Mouse (Mus musculus) adrenal gland, adult 8-10 months (tissue): Measurements from ENCODE around the gene Hspb7. TPM values are rescaled to one million over a fixed set of nuclear protein-coding genes. Genes with fewer than 3 reads are reported as not detected.

Experiments
- total RNA-seq, 4 experiments: library from RNA; stranded (reverse); gene quantifications; 2 replicates each; pipeline ENCODE4 v1.2.4; 2022

Hspb7 gene
- total RNA-seq, 4 experiments from 2014 or later, result 0.38 to 0.97 (median 0.57) TPM

Other genes with a start within 250 kb of the Hspb7 start
- gene Rsg1, start 206.8 kb upstream of the Hspb7 start, total RNA-seq, result 1 to 10 TPM; 1.6 to 2.6 (median 2.2) TPM
- gene Arhgef19, start 181.3 kb upstream of the Hspb7 start, total RNA-seq, result 100 to 1,000 TPM in 1 of 4 experiments, 10 to 100 TPM in 3; 43.5 to 113 (median 60.0) TPM
- gene Epha2, start 119.5 kb upstream of the Hspb7 start, total RNA-seq, result 10 to 100 TPM; 11.4 to 21.1 (median 16.2) TPM
- 1 to 10 TPM; 1.2 to 5.7 (median 2.8) TPM for gene Fam131c, start 52.6 kb upstream of the Hspb7 start, total RNA-seq
- not detected for gene Clcnka, start 22.1 kb upstream of the Hspb7 start, total RNA-seq
- not detected for gene Clcnkb, start 4.8 kb upstream of the Hspb7 start, total RNA-seq
- under 1 TPM in 1 of 4 experiments, not detected in 3; 0.68 TPM for gene Srarp, start 15.3 kb downstream of the Hspb7 start, total RNA-seq
- 10 to 100 TPM; 14.8 to 25.6 (median 19.5) TPM for gene Zbtb17, start 23.9 kb downstream of the Hspb7 start, total RNA-seq
- gene Spen, start 117.8 kb downstream of the Hspb7 start, total RNA-seq, result 10 to 100 TPM; 53.0 to 94.3 (median 63.4) TPM
- gene Fblim1, start 185.3 kb downstream of the Hspb7 start, total RNA-seq, result 10 to 100 TPM; 10.2 to 21.0 (median 17.6) TPM
- gene Tmem82, start 197.9 kb downstream of the Hspb7 start, total RNA-seq, result 1 to 10 TPM; 1.1 to 2.7 (median 2.1) TPM
- gene Slc25a34, start 203.0 kb downstream of the Hspb7 start, total RNA-seq, result 1 to 10 TPM; 1.3 to 5.1 (median 2.6) TPM
- 10 to 100 TPM; 64.3 to 87.0 (median 76.1) TPM for gene Plekhm2, start 244.1 kb downstream of the Hspb7 start, total RNA-seq